Mouse (Mus musculus) liver, embryonic 14.5 days (tissue): ENCODE results near the gene Mlana. TPM values are rescaled to one million over a fixed set of nuclear protein-coding genes. Genes with fewer than 3 reads are reported as not detected.

ENCODE experiments used
- ATAC-seq: fragments of 200-750 bp; cut with Nextera tagmentation; 2 replicates; pipeline ENCODE4 v1.8.0; 2017; ENCODE audit warnings: moderate number of reproducible peaks, mild to moderate bottlenecking, moderate library complexity; ENCODE audit not compliant: insufficient read depth
- DNase-seq, 3 experiments: peaks; one replicate each; pipeline ENCODE4 v3.0.0-alpha.2; 2012 to 2013; ENCODE audit warnings: low read depth in 3 of 3, low spot score in 3 of 3
- H3K27ac ChIP-seq: fragments of 300-500 bp; sonication (generic); 2 replicates; pipeline ENCODE4 v1.5.1; 2014; ENCODE audit warnings: moderate library complexity, mild to moderate bottlenecking, control low read depth, inconsistent platforms
- H3K27me3 ChIP-seq: fragments of 300-500 bp; sonication (generic); 2 replicates; pipeline ENCODE4 v1.6.1; 2014; ENCODE audit warnings: mild to moderate bottlenecking, low read length, moderate library complexity; ENCODE audit not compliant: control insufficient read depth, insufficient read depth
- H3K36me3 ChIP-seq: fragments of 300-500 bp; sonication (generic); replicated peaks from 2 replicates; pipeline ENCODE4 v1.6.1; 2014; ENCODE audit warnings: low read depth; ENCODE audit not compliant: control insufficient read depth, insufficient read depth
- H3K4me1 ChIP-seq, 2 experiments: fragments of 200-500 bp in 1 of 2; fragments of 300-500 bp in 1 of 2; sonication (generic) in 1 of 2; replicated peaks; 2 replicates each; pipeline ENCODE4 v1.6.1; 2012 to 2014; ENCODE audit warnings: antibody characterized with exemption in 1 of 2, inconsistent platforms in 1 of 2, low read length in 1 of 2; ENCODE audit not compliant: control insufficient read depth in 2 of 2, insufficient read depth in 2 of 2
- H3K4me2 ChIP-seq: fragments of 300-500 bp; sonication (generic); 2 replicates; pipeline ENCODE4 v1.6.1; 2014; ENCODE audit warnings: low read depth, mild to moderate bottlenecking, control low read depth, moderate library complexity
- H3K4me3 ChIP-seq, 2 experiments: fragments of 200-500 bp in 1 of 2; fragments of 300-500 bp in 1 of 2; sonication (generic) in 1 of 2; 2 replicates each; pipeline ENCODE4 v1.5.1; 2012 to 2014; ENCODE audit warnings: low read depth in 2 of 2, low read length in 2 of 2, mild to moderate bottlenecking in 2 of 2, control low read depth in 1 of 2, inconsistent platforms in 1 of 2, moderate library complexity in 1 of 2; ENCODE audit not compliant: insufficient read depth in 1 of 2
- H3K9ac ChIP-seq: fragments of 300-500 bp; sonication (generic); replicated peaks from 2 replicates; pipeline ENCODE4 v1.6.1; 2014; ENCODE audit warnings: mild to moderate bottlenecking, control low read depth, moderate library complexity
- H3K9me3 ChIP-seq: fragments of 300-500 bp; sonication (generic); 2 replicates; pipeline ENCODE4 v1.6.1; 2016; ENCODE audit warnings: low read length, mixed read lengths; ENCODE audit not compliant: control insufficient read depth
- CTCF ChIP-seq: IDR thresholded peaks from 2 replicates; pipeline ENCODE4 v1.5.1; 2016; ENCODE audit warnings: antibody characterized with exemption, low read depth, control low read depth
- EP300 ChIP-seq: IDR thresholded peaks from 2 replicates; pipeline ENCODE4 v1.6.1; 2016; ENCODE audit warnings: antibody characterized with exemption, low read depth
- WGBS: fragments of 180-500 bp; shearing (Covaris S2); extraction: QIAGEN DNeasy Blood & Tissue Kit; methylation state at CpG from one replicate; pipeline ENCODE4 v1.1.7; 2014; ENCODE audit not compliant: insufficient replicate concordance; 5-methylcytosine and 5-hydroxymethylcytosine counted together
- polyA plus RNA-seq, 2 experiments: library from polyadenylated mRNA; depleted of rRNA in 1 of 2; stranded (reverse) in 1 of 2; unstranded in 1 of 2; fragments of >200 nt; fragmentation: Nextera tagmentation in 1 of 2; extraction: Ambion mirVana in 1 of 2; gene quantifications; 2 replicates each; pipeline versions ENCODE4 v1.2.1 to v1.2.3; 2012 to 2014

Mlana gene
- not detected in 2 replicates for polyA plus RNA-seq (2012; rRNA removed)
- polyA plus RNA-seq (2014; fragmentation: Nextera tagmentation; extraction: Ambion mirVana): not detected in 2 replicates

DNA sequence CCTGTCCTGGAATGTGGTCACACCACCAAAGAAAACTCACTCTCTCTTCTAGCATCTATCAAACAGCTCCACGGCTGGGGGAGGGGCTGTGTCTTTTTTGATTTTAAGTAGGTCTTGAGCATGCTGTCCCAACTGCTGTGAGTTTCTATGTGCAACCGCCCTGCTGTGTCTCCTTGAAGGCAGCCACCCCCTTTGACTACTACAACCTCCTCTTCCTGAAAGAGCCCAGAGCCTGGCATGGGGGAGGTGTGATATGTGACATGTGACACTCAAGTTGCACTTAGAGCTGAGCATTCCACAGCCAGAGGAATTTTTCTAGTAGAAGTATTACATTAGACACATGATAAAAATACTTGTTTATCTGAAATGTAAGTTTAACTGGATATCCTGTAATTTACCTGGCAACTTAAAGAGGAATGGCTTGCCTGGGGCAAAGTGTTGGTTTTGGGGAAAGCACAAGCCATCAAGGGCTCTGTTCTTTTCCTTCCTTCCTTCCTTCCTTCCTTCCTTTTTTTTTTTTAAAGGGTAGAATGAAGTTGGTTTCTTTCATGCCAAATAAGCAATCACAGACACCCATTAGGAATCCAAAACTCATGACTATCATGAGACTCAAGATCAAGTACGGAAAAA lies at the start of gene Mlana:
Mlana (plus strand) TSS at position 580 of the 630 bp plus-strand sequence.
- WGBS: 44% methylated on average over 3 of the region's 3 CpGs
- no peak for DNase-seq
- H3K27me3 ChIP-seq: no peaks in the 10 kb centered on the region

DNA sequence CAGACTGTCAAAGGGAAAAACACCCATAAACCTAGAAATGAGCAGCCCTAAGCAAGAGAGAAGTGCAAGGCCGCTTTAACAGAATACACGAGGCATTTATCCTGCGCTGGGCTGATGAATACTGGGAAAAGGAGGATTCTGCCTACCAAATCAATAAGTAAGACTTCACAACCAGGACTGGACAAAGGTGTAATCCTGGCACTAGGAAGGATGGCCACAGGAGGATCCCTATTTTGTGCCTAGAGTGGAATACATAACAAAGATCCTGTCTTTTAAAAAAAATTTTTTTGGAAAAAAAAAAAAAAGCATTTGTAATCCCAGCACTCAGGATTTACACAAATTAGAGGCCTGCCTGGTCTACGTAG lies 49.1 kb upstream of the Mlana start:
- H3K27me3 ChIP-seq: no peaks in the 10 kb centered on the region
- peak overlapping the region; percentile 31; the same call in 1 of the 2 replicates for H3K9ac ChIP-seq
- H3K4me1 ChIP-seq: peaks cover 20 to 26% of the 10 kb centered on the region in 2 experiments
- no peaks in the 10 kb centered on the region for H3K9me3 ChIP-seq
- ATAC-seq (no peak), DNase-seq (no peak)
- H3K36me3 ChIP-seq: peaks cover 6% of the 10 kb centered on the region
- WGBS: 32% methylated on average over 4 of the region's 4 CpGs
- TF ChIP-seq CTCF (no peak), EP300 (no peak)
- peak overlapping the region; percentile 70 for H3K4me2 ChIP-seq
- peak overlapping the region; percentile 52 for H3K27ac ChIP-seq
- peak overlapping the region in 1 of 2 experiments; percentile 77; a peak in 2 of 4 replicates for H3K4me3 ChIP-seq

More for the DNA sequence above, at the start of gene Mlana:
- Histone ChIP-seq H3K36me3 (no peaks in the 10 kb centered on the region), H3K9me3 (no peaks in the 10 kb centered on the region), H3K4me1 (no peaks in the 10 kb centered on the region), H3K27ac (no peak within 1 kb of the TSS), H3K4me2 (no peak within 1 kb of the TSS), H3K4me3 (no peak within 1 kb of the TSS), H3K9ac (no peak within 1 kb of the TSS)
- TF ChIP-seq EP300: no peak
- TF ChIP-seq CTCF: no peak
- no peak for ATAC-seq

DNA sequence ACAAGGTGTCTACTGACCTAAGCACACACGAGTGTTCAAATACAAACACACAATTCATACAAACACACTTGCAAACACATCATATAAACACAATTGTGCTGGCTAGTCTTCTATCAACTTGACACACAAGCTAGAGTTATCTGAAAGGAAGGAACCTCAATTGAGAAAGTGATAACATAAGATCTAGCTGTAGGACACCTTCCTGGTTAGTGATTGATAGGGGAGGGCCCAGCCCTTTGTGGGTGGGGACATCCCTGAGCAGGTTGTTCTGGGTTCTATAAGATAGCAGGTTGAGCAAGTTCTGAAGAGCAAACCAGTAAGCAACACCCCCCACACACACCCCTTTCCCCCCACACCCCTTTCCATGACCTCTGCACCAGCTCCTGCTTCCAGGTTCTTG lies 47.9 kb upstream of the Mlana start:
- peak; percentile 89 for TF ChIP-seq EP300
- no peak for TF ChIP-seq CTCF
- no peak overlapping the region for H3K4me3 ChIP-seq
- WGBS: 56% methylated on average over 1 of the region's 1 CpGs
- peaks cover 20 to 26% of the 10 kb centered on the region in 2 experiments for H3K4me1 ChIP-seq
- H3K36me3 ChIP-seq: peaks cover 5% of the 10 kb centered on the region
- DNase-seq (peak; percentile 66 to 73 (median 69)), ATAC-seq (peak; percentile 72)
- H3K27ac ChIP-seq: peak overlapping the region; percentile 52; the same call in 1 of the 2 replicates
- peak overlapping the region; percentile 37 for H3K4me2 ChIP-seq
- H3K9me3 ChIP-seq: no peaks in the 10 kb centered on the region
- H3K9ac ChIP-seq: no peak overlapping the region
- H3K27me3 ChIP-seq: no peaks in the 10 kb centered on the region

DNA sequence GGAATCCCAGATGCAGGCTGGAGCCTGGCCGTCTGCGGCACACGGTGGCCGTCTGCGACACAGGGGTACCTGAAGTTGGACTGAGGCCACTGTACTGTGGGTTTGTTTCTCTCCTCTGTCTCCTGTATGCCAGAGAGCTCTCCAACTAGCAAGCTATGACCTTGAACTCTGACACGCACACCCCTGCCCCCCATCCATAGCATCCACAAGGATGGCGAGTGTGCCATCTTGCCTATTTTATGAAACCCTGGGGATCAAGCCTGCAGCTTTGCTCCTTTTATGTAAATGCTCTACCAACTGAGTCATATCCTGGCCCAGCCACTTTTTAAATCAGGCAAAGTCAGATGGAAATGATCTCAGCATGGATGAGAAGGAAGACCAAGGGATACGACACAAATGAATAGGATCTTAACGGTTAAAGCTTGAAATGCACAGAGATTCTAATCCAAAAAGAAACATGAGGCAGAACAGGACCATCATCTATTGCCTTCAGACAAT lies 43.8 kb upstream of the Mlana start:
- H3K9me3 ChIP-seq: no peaks in the 10 kb centered on the region
- ATAC-seq: no peak
- H3K9ac ChIP-seq: no peak overlapping the region
- no peak overlapping the region for H3K4me2 ChIP-seq
- H3K27ac ChIP-seq: no peak overlapping the region
- WGBS: 80% methylated on average over 9 of the region's 9 CpGs
- no peak for TF ChIP-seq EP300
- TF ChIP-seq CTCF: no peak
- H3K4me3 ChIP-seq: no peak overlapping the region
- H3K36me3 ChIP-seq: no peaks in the 10 kb centered on the region
- DNase-seq: no peak
- no peaks in the 10 kb centered on the region; the same call in 1 of the 2 replicates for H3K27me3 ChIP-seq
- peaks cover 16 to 18% of the 10 kb centered on the region in 2 experiments for H3K4me1 ChIP-seq

DNA sequence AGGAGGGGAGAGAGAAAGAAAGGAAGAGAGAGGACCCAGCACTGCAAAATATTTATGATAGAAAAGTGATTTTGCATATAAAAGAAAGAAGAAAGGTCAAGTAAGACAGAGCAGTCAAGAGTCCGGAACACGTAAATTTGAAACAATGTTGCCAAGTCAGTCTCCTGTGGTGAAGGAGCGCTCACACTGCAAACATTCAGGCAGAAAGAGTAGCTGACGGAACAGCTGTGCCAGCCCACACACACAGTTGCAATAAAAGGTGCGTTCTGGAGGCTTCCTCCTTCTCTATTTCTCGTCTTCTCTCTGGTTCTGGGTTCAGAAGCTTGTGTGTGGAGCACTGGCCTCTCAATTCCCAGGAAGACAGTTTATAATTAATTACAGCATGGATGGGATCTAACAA lies 42.5 kb upstream of the Mlana start:
- DNase-seq (no peak), ATAC-seq (no peak)
- TF ChIP-seq CTCF (no peak), EP300 (no peak)
- peaks cover 3 to 5% of the 10 kb centered on the region in 2 experiments; a peak in 3 of 4 replicates for H3K4me1 ChIP-seq
- no peaks in the 10 kb centered on the region for H3K36me3 ChIP-seq
- H3K27me3 ChIP-seq: no peaks in the 10 kb centered on the region; the same call in 1 of the 2 replicates
- H3K9ac ChIP-seq: no peak overlapping the region
- no peak overlapping the region for H3K4me3 ChIP-seq
- H3K4me2 ChIP-seq: no peak overlapping the region
- no peak overlapping the region for H3K27ac ChIP-seq
- whole genome bisulfite sequencing: 59% methylated on average over 6 of the region's 6 CpGs
- H3K9me3 ChIP-seq: no peaks in the 10 kb centered on the region
